Mouse (Mus musculus): ENCODE data around the gene Cep290. TPM values are rescaled to one million over a fixed set of nuclear protein-coding genes. Genes with fewer than 3 reads are reported as not detected.

Gene Cep290
- total and polyA plus RNA-seq, 3 experiments: 3.8 to 5.2 TPM; not detected in 1

DNA sequence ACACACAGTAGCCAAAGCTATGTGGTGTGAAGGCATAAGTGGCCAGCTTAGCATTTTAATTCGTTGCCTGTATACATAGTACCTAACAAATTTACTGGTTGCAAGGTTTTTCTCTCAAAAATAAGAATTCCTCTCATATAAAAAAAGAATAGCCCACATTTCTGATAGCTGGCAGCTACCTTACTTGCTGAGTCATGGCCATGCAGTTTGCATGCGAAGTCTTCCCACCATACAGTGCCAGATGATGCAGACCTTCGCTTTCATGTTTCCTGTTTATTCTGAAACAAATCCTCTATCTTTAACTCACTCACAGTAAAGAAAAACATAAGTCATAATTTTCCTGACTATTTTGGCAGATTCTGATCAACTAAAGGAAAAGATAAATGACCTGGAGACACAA lies 84.3 kb downstream of the Cep290 start (continued):
- TF ChIP-seq TAL1 (IDR thresholded peaks at IDR 0.05; ENCODE audit: low read length) (no peak), ZNF384 (IDR thresholded peaks at IDR 0.05; ENCODE audit: low read depth, low read length) (peak; percentile 13; the same call in 1 of the 2 replicates), BHLHE40 (IDR thresholded peaks at IDR 0.05; ENCODE audit: borderline replicate concordance, low read depth, low read length) (no peak), MAZ (IDR thresholded peaks at IDR 0.05; ENCODE audit: low read depth, low read length) (no peak), MYC (IDR thresholded peaks at IDR 0.05; ENCODE audit: low read depth, low read length) (no peak)

- no peak for TF ChIP-seq MXI1 (IDR thresholded peaks at IDR 0.05; ENCODE audit: low read depth, low read length)
- TF ChIP-seq TAL1 (IDR thresholded peaks at IDR 0.05; ENCODE audit: low read length): peak; percentile 84
- no peak for TF ChIP-seq ZMIZ1 (IDR thresholded peaks at IDR 0.05; ENCODE audit: low read depth, low read length)
- peak; percentile 65; the same call in 1 of the 2 replicates for TF ChIP-seq ETS1 (IDR thresholded peaks at IDR 0.05; ENCODE audit: low read depth, low read length)
- no peak for TF ChIP-seq ELF1 (IDR thresholded peaks at IDR 0.05; ENCODE audit: low read depth, low read length)
- no peak for TF ChIP-seq KAT2A (conservative IDR thresholded peaks at IDR 0.05; ENCODE audit: low read depth, low read length)
- TF ChIP-seq MYC (IDR thresholded peaks at IDR 0.05; ENCODE audit: low read depth, low read length): peak; percentile 29; the same call in 1 of the 2 replicates
- TF ChIP-seq RAD21 (IDR thresholded peaks at IDR 0.05; ENCODE audit: low read depth, low read length): no peak
- TF ChIP-seq CTCF (IDR thresholded peaks at IDR 0.05 in 2 of 3, conservative IDR thresholded peaks at IDR 0.05 in 1 of 3; ENCODE audit: control insufficient read depth in 1 of 3, insufficient read depth in 1 of 3, low read depth in 2 of 3, low read length in 3 of 3, poor library complexity in 1 of 3, severe bottlenecking in 1 of 3): no peak
- no peak for TF ChIP-seq ZC3H11A (IDR thresholded peaks at IDR 0.05; ENCODE audit: low read depth, low read length)
- TF ChIP-seq GABPA (IDR thresholded peaks at IDR 0.05; ENCODE audit: low read depth, low read length): no peak
- peak; percentile 80 to 85 for TF ChIP-seq EP300 (IDR thresholded peaks at IDR 0.05; ENCODE audit: low read depth in 1 of 2, low read length in 2 of 2)
- no peak for TF ChIP-seq JUND (IDR thresholded peaks at IDR 0.05; ENCODE audit: low read depth, low read length)
- TF ChIP-seq E2F4 (IDR thresholded peaks at IDR 0.05; ENCODE audit: borderline replicate concordance, low read depth, low read length): no peak
- no peak for TF ChIP-seq MAX (IDR thresholded peaks at IDR 0.05; ENCODE audit: low read length)
- no peak for TF ChIP-seq BHLHE40 (IDR thresholded peaks at IDR 0.05; ENCODE audit: borderline replicate concordance, low read depth, low read length)
- peak; percentile 90 for TF ChIP-seq TCF12 (IDR thresholded peaks at IDR 0.05; ENCODE audit: low read depth, low read length)
- no peak for TF ChIP-seq CHD1 (IDR thresholded peaks at IDR 0.05; ENCODE audit: low read depth, low read length)
- no peak for TF ChIP-seq CHD2 (IDR thresholded peaks at IDR 0.05; ENCODE audit: low read length)
- no peak for TF ChIP-seq MAFK (IDR thresholded peaks at IDR 0.05; ENCODE audit: borderline replicate concordance, low read depth, low read length)
- no peak for TF ChIP-seq SIN3A (IDR thresholded peaks at IDR 0.05; ENCODE audit: low read length)
- TF ChIP-seq GATA1 (IDR thresholded peaks at IDR 0.05; ENCODE audit: low read depth, low read length): peak; percentile 92
- Histone ChIP-seq H3K4me3 (ENCODE audit: control insufficient read depth in 1 of 2, insufficient read depth in 1 of 2, low read depth in 2 of 2, low read length in 2 of 2) (no peak overlapping the region), H3K27me3 (ENCODE audit: control insufficient read depth in 1 of 2, insufficient read depth in 2 of 2, low read length in 2 of 2) (no peaks in the 10 kb centered on the region), H3K36me3 (ENCODE audit: control insufficient read depth in 1 of 2, insufficient read depth in 2 of 2, low read length in 2 of 2) (peaks cover 8 to 23% of the 10 kb centered on the region in 2 experiments), H3K27ac (ENCODE audit: control insufficient read depth, low read depth, low read length) (peak overlapping the region; percentile 43), H3K79me2 (ENCODE audit: control insufficient read depth, insufficient read depth, low read length, poor library complexity) (no peaks in the 10 kb centered on the region), H3K9ac (ENCODE audit: control insufficient read depth, low read depth, low read length, poor library complexity, severe bottlenecking) (no peak overlapping the region), H3K4me1 (ENCODE audit: control insufficient read depth in 1 of 2, insufficient read depth in 2 of 2, low read length in 2 of 2) (peaks cover 10 to 13% of the 10 kb centered on the region in 2 experiments), H3K9me3 (replicated peaks; ENCODE audit: insufficient read depth, low read length) (no peaks in the 10 kb centered on the region)
- DNase-seq (ENCODE audit: low read depth, low spot score): peak; percentile 68
These were observed 87.3 kb downstream of the Cep290 start for GRCm38 (mm10) chr10:100574505-100575149.
